Mouse (Mus musculus) urinary bladder, postnatal 25 days (tissue): ENCODE results near the gene Sp2.

Source experiments
- DNase-seq: peaks from one replicate; pipeline ENCODE4 v3.0.0; 2022; ENCODE audit warnings: low spot score

Sp2 gene

DNA sequence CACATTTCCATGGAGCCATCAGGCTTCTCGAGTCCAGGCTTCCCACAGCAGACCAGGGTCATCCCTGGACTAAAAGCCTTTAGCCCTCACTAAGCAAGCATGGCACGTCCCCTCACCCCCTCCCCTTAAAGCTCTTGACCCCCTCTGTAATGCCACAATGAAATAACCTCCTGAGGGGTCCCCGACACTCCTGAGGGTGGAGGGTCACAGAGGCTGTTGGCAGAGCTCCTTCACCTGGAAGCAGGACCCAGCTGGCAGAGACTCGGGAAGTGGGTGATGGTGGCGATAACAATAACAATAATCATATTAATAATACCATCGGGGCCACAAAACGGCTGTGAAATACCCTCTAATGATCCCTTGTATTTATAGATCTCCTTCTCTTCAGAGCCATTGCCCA is at the start of gene Sp2:
Sp2 (minus strand) TSS at position 101 of the 400 bp plus-strand sequence.
- DNase-seq, result no peak

- DNase-seq, result no peak
Measured at GRCm38 (mm10) chr11:97032499-97032898, 49.7 kb upstream of the Sp2 start.

GRCm38 (mm10) chr11:97031977-97032376 is 49.2 kb upstream of the Sp2 start:
- no peak for DNase-seq

GRCm38 (mm10) chr11:97030426-97030825 is 47.7 kb upstream of the Sp2 start:
- no peak for DNase-seq

GRCm38 (mm10) chr11:97029686-97030417 is 47.1 kb upstream of the Sp2 start, which contains the start of gene Scrn2:
TSS of gene Scrn2 (plus strand) at chr11:97029938.
- DNase-seq, result peak; percentile 81

GRCm38 (mm10) chr11:97025721-97026344 is 43.1 kb upstream of the Sp2 start:
- peak; percentile 83 for DNase-seq

- DNase-seq, result peak; percentile 46
Measured at GRCm38 (mm10) chr11:97024977-97025376, 42.2 kb upstream of the Sp2 start.

DNA sequence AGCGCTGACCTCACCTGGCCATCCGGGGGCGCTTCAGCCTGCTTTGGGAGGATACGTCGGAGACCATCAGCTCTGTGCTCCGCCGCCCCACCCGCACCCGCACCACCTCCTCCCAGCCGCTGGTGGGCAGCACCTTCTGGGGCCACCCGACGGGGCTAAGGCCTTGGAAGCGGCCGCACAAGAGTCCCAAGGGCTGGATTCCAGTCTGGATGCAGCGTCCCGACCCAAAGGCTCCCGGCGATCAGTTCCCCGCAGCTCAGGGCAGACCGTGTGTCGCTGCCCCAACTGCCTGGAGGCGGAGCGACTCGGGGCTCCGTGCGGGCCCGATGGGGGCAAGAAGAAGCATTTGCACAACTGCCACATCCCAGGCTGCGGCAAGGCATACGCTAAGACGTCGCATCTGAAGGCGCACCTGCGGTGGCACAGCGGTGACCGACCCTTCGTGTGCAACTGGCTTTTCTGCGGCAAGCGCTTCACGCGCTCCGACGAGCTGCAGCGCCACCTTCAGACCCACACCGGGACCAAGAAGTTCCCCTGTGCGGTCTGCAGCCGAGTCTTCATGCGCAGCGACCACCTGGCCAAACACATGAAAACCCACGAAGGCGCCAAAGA is 39.2 kb upstream of the Sp2 start:
- DNase-seq, result peak; percentile 70

- DNase-seq, result no peak
Measured at GRCm38 (mm10) chr11:97021121-97021765, 38.5 kb upstream of the Sp2 start.

GRCm38 (mm10) chr11:97019345-97019708 is 36.6 kb upstream of the Sp2 start:
- no peak for DNase-seq

DNA sequence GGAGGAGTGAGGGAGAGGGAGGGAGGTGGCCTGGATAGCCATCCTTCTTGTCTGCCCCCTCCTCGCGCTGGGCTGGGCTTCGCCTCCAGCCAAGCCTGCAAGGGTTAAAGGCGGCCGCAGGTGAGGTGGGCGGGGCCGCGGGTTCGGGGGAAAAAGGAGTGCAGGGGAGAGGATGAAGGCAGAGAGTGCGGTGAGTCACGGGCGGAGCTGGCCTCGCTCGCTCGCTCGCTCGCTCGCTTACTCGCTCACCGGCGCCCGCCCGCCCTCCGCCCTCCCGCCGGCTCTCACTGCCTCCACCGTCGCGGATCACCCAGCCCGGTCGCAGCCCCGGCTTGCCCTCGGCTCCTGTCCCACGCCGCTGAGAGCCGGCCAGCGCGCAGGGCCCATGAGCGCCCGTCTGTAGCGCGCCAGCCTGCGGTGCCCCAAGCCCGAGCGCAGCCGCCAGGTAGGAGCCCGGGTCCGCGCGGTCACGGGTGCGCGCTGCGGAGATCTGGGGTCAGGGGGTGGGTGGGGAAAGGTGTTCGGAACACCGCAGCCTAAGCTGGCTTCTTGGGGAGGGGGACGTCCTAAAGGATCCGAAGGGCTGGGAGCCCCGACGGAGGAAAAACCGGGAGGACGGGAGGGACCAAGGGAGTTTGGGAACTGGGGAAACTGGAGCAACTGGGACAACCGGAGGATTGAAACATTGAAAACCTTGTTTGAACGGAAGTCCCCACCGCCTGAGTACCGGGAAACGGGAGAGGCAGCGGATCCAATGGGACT is 36.0 kb upstream of the Sp2 start:
- peak; percentile 60 for DNase-seq

- DNase-seq, result no peak
Measured at GRCm38 (mm10) chr11:97017696-97018582, 35.2 kb upstream of the Sp2 start.

DNA sequence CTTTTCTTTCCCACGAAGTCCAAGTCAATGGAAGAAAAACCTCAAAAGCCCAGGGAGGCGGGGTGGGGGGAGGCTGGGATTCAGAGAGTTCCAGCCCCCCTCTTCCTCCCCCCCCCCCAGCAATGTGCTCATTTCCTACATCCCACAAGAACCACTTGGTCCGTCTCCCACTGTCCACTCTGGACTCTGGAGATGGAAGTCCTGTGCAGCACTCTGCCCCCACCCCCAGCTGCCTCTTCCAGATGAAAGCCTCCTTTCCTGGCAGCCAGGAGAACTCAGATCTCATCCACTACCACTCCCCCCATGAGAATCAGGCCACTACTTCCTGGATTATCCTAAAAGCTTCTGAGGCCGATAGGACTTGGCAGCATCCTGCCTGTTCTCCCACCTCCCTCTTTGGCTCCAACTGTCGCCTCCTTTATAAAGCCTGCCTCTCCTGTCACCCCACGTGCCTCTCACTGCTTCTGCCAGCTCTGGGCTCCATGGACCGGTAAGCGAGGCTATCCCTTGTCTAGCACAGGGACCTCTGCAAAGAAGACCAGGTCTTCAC is 30.4 kb upstream of the Sp2 start, which contains the start of gene Sp6:
Sp6 (plus strand) TSS at position 274 of the 550 bp plus-strand sequence.
- no peak for DNase-seq

- no peak for DNase-seq
Measured at GRCm38 (mm10) chr11:97009198-97009790, 26.5 kb upstream of the Sp2 start.

GRCm38 (mm10) chr11:97007093-97007794 is 24.5 kb upstream of the Sp2 start:
- no peak for DNase-seq

DNA sequence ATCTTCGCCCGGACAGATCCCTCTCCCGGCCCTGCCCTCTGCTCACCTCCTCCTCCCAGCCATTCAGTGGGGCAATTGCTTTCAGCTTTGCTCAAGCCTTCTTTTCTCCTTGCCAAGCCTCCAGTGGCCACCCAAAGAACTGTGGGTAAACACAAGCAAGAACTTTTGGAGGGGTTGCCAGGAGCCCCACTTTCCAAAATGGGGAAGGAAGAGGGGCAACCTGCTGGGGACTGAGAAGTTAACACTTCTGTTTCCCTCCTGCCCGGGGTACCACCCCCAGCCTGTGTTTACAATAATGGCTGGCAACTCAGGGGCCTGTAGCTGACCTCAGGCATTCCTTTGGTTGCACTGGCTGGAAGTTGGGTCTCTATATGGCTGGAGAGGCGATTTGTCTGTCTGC is 20.4 kb upstream of the Sp2 start:
- no peak for DNase-seq

DNA sequence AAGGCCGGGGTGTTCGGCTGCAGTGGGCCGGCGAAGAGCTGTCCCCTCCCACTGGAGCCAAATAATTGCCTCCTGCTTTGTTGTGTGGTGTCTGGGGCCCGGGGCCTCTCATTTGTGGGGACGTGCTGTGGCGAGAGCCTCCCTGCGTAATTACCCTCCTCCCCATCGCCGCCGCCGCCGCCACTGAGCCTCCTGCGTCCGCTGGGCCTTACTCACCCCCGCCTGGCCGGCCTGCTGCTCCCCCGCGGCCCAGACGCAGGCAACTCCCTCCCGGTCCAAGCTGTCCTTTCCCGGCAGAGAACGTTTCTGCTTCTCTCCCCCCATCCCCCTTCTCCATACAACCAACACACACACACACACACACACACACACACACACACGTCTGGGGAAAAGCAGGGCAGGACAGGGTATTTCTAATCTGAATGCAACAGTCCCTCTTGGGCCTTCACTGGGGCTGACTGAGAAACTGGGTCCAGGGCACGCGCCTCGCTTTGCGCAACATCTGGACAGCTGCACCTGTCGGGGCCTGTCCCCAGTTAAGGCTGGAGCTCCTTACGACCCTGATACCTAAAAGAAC is 14.7 kb upstream of the Sp2 start:
- peak; percentile 37 for DNase-seq

DNA sequence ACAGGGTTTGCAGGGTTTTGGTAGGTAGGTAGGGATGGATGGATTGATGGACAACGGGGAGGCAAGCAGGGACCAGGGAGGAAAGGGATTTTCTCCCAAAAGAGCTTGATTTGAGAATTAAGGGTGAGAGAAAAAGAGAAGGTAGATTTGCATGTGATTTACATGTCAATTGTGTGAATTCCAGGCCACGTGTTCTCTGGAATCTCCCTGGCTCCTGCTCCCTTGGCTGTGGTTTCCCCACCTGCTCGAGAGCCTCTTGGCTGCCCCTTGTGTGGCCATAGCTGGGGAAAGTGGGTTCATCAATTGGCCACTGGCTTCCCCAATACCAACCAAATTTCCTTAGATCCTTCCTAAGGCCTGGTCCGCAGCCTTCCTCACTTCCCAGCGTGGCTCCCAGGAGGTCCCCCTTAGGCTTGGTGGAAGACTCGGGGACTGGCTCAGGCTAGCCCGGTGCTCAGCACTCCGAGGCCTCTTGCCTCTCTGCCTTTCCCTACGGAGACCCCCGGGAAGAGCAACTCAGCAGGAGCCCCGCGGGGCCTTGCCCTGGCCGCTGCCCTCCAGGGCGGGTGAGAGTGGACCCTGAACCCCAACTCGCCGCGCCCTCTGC is 14.1 kb upstream of the Sp2 start:
- DNase-seq, result no peak
